Mouse (Mus musculus) adrenal gland, adult 18-20 months (tissue): ENCODE measurements around the gene Galnt4. TPM values are rescaled to one million over a fixed set of nuclear protein-coding genes. Genes with fewer than 3 reads are reported as not detected.

ENCODE experiments used
- DNase-seq, 2 experiments: peaks; one replicate each; pipeline ENCODE4 v3.0.0; 2021 to 2022; ENCODE audit warnings: low spot score in 2 of 2
- total RNA-seq, 2 experiments: library from RNA; stranded (reverse); gene quantifications; 1 replicate in 1 of 2; 2 replicates in 1 of 2; pipeline ENCODE4 v1.2.3; 2021

The Galnt4 gene
- total RNA-seq, 2 experiments from 2014 or later: 4.0 to 6.3 TPM

GRCm38 (mm10) chr10:99114295-99114694 is 6.3 kb downstream of the Galnt4 start:
- DNase-seq: no peak

DNA sequence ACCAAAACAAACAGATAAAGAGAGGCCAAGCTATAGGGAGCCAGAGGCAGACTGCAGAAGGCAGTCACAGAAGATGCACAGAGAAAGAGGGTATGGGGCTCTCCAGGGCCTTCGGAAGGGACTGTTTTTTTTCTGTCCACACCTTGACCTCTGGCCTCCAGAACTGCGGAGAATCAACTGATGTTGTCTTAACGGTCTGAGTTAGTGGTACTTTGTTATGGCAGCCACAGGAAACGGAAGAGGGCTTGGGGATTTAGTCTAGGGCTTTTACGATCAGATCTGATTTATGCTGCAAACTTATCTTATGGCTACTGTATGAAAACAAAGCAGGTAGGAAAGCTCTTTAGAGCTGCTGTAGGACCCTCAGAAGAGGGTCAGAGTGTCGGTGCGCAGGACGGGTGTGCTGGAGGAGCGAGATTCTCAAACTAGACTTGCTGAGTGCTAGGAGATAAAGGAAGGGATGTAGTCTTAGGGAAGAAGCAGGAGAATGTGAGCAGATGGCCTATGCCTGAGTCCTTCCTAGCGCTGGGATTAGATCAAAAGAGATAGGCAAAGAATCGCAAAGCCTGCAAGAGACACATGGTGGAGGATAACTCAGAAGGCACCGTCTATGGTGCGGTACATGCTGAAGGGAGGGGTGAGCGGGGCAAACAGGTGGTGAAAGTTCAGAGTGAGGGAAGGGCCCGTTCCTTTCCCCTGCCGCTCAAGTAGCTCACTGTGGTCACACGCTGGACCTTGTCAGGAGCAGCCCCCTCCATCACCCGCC is 7.7 kb downstream of the Galnt4 start:
- DNase-seq: no peak

DNA sequence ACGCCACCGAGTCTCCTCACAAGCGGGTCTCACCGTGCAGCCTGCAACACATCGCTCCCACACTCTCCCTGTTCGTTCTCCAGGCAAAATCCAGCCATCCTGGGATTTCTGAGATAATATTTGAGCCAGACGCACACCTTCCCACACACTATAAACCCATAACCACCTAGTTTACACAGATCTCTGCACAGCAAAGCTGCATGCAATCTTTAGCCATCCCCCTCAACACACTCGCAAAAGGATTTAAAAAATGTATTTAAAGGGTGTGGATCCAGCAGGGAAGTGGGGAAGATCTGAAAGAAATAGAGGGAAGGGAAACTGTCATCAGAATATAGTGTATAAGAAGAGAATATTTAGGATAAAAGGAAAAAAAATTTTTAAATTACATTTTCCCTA is 8.3 kb downstream of the Galnt4 start:
- DNase-seq: no peak

DNA sequence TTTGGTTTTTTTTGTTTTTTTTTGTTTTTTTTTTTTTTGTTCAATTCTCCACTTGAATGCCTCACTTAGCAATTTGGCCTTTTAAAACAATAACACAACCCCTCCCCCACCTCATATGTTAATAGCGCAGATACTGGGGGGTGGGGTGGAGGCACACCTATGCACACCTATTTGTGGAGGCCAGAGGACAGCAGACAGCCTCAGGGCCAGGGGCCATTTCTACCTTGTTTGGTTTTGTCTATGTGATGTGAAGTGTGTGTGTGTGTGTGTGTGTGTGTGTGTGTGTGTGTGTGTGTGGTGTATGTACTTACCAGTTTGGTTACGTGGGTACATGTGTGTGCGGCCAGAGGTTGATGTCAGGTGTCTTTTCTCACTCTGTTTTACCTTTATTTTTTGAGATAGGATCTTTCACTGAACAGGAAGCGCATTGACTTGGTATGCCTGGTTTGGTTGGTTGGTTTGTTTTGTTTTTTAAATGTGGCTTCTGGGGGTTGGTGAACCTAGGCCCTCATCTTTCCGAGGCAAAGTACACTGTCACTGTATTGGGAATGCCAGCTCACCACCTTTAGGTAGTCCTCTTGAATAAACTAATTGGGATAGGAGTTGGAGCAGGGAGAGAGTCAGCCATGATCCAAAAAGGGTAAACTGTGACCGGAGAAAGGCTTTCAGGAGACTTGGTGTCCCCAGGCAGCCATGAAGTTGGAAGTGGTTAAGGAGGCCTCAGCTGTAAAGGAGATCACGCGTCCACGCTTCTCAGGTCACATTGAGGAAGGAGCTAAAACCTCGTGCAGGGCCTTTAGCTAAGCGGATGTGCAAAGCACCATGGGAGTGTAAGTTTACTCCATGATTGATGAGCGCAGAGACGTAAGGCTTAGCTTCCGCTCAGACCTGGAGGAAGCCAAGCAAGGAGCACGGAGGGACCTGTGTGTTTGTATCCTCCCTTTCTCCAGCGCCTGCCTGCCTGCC is 9.0 kb downstream of the Galnt4 start:
- no peak for DNase-seq

GRCm38 (mm10) chr10:99117876-99118275 is 9.9 kb downstream of the Galnt4 start:
- DNase-seq: no peak

- DNase-seq: no peak
These were observed 10.7 kb downstream of the Galnt4 start for GRCm38 (mm10) chr10:99118697-99119096.

GRCm38 (mm10) chr10:99119471-99119870 is 11.5 kb downstream of the Galnt4 start:
- DNase-seq: no peak

DNA sequence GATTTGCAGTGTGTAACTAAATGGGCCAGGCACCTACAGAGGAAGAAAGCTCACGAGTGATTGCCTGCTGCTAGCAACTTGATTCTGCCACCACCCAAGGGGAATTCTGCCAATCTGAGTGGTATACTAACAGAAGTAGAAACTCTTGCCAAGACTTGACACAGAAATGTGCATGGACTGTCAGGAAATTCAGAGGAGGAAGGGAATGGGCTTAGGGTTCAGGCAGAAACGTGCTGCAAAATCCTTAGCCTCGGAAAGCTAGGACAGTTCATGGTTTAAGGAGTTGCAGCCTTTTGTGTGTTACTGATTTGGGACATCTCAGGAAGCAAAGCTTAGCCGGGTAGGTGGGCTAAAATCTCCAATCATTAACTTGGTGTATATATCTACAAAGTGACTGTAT is 18.3 kb downstream of the Galnt4 start, which contains the start of gene Phxr2:
Gene Phxr2 (minus strand): TSS at position 101 of the 400 bp plus-strand sequence.
- DNase-seq: no peak

- DNase-seq: no peak
These were observed 19.0 kb downstream of the Galnt4 start for GRCm38 (mm10) chr10:99126954-99127353.

GRCm38 (mm10) chr10:99127691-99128261 is 19.8 kb downstream of the Galnt4 start:
- no peak for DNase-seq

GRCm38 (mm10) chr10:99130611-99131010 is 22.7 kb downstream of the Galnt4 start:
- DNase-seq: no peak

DNA sequence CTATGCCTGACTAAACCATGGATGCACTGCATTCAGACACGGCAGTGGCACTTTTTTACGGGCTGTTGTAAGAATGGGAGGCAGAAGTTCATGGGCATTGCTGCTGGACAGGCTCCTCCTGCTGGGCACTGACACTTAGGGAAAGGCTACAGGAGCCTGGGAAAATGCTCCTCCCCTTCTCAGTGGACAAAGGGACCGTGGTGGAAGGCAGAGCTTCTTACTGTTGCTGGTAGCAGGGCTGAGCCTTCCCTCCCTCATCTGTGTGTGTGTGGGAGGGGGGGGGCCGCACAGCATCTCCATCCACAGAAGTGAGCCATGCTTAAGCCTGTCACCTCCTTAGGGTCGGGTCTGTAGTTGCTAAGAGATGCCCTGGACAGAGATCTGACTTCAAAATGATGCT is 23.3 kb downstream of the Galnt4 start:
- DNase-seq: no peak

DNA sequence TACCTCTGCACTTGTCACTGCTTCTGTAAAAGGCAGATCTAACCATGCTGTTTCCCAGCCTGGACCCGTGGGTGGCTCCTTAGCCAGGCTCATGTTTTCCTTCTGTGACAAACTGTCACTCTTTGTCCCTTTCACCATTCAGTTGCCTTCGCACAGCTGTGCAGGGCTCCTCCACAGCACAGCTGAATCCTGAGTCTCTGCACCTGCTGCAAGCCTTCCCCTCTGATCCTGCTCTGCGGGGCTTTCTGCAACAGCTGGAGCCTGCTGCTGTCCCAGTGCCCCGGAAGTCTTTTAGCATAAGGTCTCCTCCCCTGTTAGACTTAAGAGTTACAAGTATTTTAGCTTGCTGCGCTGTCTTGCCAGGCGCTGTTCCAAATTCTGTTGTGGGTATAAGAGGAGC is 24.2 kb downstream of the Galnt4 start:
- DNase-seq: no peak

DNA sequence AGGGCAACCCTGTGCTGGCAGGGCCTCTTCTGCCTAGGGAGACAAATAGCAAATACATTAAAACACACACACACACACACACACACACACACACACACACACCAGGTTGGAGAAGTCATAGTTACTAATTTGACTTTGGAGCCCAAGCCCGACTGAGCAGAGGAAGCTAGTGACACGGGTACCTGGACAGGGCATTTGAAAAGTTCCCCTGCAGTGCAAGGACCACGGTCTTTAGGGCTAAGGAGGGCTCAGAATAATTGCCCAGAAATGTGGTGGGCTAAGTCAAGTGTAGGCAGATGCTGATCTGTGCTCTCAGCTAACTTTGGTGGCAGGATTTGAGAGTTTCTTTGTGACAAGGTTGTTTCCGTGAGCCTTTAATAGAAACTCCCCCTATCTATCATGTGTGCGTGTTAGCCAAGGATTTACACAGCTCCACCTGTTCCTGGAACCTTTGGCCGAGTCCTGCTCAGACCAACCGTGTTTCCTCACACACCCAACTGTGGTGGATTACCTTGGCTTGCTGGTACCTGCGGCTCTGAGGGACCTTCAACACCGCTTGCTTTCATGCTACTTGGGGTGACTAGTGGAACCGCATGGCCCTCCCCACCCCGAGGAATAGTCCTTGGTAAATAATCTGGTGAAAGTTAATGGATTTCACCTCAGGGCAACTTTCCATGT is 24.8 kb downstream of the Galnt4 start:
- no peak for DNase-seq

GRCm38 (mm10) chr10:99133321-99133875 is 25.4 kb downstream of the Galnt4 start:
- no peak for DNase-seq

GRCm38 (mm10) chr10:99136337-99136736 is 28.4 kb downstream of the Galnt4 start:
- DNase-seq: no peak

- no peak for DNase-seq
These were observed 37.7 kb downstream of the Galnt4 start for GRCm38 (mm10) chr10:99145611-99146010.

GRCm38 (mm10) chr10:99146596-99146995 is 38.6 kb downstream of the Galnt4 start:
- DNase-seq: no peak

DNA sequence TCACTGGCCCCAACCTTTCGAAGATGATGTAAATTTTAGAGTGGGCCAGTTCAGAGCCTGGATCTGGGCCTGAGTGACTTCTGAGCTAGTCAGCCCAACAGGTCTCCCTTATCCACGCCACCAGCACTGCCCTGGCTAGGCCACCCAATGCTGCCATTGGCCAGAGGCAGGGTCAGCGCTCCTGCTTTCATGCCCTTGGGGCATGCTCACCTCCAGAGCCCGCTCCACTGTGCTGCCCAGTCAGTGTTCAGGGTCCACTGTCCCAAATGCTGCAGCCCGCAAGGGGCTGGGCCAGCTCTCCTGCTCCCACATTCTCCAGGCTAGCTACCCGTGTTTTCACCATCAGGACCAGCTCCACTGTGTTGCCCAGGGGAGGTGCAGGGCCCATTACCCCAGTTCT is 42.1 kb downstream of the Galnt4 start:
- DNase-seq: no peak

GRCm38 (mm10) chr10:99151580-99151979 is 43.6 kb downstream of the Galnt4 start:
- no peak for DNase-seq

- no peak for DNase-seq
These were observed 44.1 kb downstream of the Galnt4 start for GRCm38 (mm10) chr10:99152063-99152462.
